Mouse (Mus musculus): ENCODE results near the gene Acat2. TPM values are rescaled to one million over a fixed set of nuclear protein-coding genes. Genes with fewer than 3 reads are reported as not detected.

Gene Acat2
- polyA plus RNA-seq, 1 experiment from 2014 or later, result 98.2 TPM

DNA sequence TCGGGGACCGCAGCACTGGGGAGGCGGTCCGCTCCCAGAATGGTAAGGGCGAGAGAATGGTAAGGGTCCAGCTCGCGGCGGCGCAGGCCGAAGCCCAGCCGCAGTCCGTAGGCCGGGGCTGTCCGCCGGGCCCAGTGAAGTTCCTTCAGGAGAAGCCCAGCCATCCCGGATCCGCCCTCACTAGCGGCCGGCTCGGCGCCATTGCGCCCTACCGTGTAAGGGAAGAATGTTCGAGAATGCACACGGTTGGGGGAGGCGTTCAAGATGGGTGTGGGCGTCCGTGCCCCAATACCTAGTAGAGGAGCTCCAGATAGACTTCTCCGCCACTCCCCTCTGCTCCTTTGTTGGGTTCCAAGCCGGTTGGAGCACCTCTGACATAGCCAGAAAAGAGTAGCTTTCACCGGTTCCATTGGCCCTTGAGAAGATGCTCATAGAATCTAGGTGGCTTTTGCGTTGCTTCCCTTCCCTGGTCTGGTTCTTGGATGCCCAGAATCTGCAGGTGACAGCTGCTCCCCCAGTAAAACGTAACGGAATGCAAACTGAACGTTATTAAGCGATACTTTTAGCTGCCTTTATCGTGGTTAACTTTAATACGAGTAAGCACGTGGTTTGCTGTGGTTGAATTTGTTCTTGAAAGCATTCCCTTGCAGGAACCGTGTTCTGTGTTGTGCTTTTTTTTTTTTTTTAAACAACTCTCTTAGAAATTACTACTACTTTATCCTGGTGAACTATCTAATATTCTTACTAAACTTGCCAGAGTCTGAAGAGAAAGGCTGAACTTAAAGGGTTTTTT, 43.8 kb downstream of the Acat2 start:
- Histone ChIP-seq H3K27me3 (ENCODE audit: insufficient read depth, low read length) (no peaks in the 10 kb centered on the region), H3K4me2 (peak overlapping the region; percentile 68), H3K36me3 (ENCODE audit: insufficient read depth) (peaks cover 57% of the 10 kb centered on the region), H3K9ac (peak overlapping the region; percentile 99), H3K27ac (ENCODE audit: low read depth) (peak overlapping the region; percentile 92), H3K4me1 (ENCODE audit: insufficient read depth) (no peaks in the 10 kb centered on the region; the same call in 1 of the 2 replicates), H3K9me3 (ENCODE audit: low read depth, low read length) (no peaks in the 10 kb centered on the region), H3K4me3 (ENCODE audit: low read depth, low read length) (peak overlapping the region; percentile 93)
- DNase-seq (peak; percentile 61), ATAC-seq (ENCODE audit: insufficient read depth) (peak; percentile 57)
- no peak for TF ChIP-seq CTCF (IDR thresholded peaks at IDR 0.05; ENCODE audit: low read depth)
- under 1% methylated on average over 40 of the region's 40 CpGs for WGBS

DNA sequence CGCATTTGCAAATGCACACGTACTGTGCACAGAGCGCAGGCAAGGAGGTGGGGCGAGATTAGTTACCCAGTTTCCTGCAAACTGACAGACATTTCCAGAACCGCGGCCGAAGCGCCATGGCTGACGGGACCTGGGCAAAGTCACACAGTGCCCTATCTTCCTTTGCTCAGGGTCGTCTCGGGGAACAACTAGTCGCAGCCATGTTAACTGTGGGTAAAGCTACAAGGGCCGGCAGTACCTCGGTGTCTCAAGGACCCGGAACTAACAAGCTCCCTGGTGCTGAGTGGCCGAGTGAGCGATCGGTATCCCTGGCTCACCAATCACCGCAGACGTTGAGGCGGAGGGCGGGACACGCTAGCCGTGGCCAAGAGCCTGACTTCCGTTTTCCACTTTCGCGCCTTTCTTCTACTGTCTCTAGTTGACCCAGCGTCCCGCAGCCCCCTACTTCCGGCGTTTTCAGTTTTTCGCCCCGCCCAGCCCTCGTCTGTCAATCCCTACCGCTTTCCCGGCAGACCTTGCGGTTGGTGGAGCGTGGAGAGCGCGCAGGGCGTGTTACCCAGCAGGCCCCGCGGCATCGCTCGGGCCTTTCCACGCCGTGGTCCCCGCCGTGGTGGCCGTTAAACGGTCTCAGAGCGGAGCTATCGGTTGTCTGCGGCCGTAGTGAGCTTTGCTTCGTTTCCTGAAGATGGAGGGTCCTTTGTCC, 44.5 kb downstream of the Acat2 start, which contains the start of gene Mrpl18:
Mrpl18 (minus strand) TSS at position 465 of the 703 bp plus-strand sequence.
- WGBS, result under 1% methylated on average over 56 of the region's 56 CpGs
- Histone ChIP-seq H3K27ac (ENCODE audit: low read depth) (peak within 1 kb of the TSS; percentile 92), H3K9ac (peak within 1 kb of the TSS; percentile 99), H3K9me3 (ENCODE audit: low read depth, low read length) (no peaks in the 10 kb centered on the region), H3K27me3 (ENCODE audit: insufficient read depth, low read length) (no peaks in the 10 kb centered on the region), H3K4me2 (peak within 1 kb of the TSS; percentile 68), H3K36me3 (ENCODE audit: insufficient read depth) (peaks cover 57% of the 10 kb centered on the region), H3K4me3 (ENCODE audit: low read depth, low read length) (peak within 1 kb of the TSS; percentile 93), H3K4me1 (ENCODE audit: insufficient read depth) (no peaks in the 10 kb centered on the region; the same call in 1 of the 2 replicates)
- no peak for TF ChIP-seq CTCF (IDR thresholded peaks at IDR 0.05; ENCODE audit: low read depth)
- DNase-seq, result peak; percentile 100
- peak; percentile 99 for ATAC-seq (ENCODE audit: insufficient read depth)

DNA sequence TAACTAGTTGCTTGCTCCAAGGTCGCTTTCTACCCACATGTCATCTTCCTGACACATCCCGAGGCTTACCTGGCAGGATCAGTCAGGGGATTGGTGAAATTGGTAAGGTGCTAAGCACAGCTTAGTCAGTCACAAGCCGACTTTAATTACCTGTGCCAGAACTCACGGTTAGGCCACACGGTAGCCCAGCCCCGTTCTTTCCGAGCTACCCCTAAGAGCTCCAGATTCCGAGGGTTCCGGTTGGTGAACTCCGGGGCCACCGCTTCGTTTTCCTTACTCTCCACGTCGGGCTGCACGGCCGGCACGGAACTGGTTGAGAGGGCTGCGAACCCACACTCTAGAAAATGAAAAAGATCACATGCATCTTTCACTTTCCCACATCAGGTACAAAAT, 45.1 kb downstream of the Acat2 start, which contains the start of gene Tcp1:
Tcp1 (plus strand) TSS at position 214 of the 393 bp plus-strand sequence.
- H3K4me1 ChIP-seq (ENCODE audit: insufficient read depth), result no peaks in the 10 kb centered on the region; the same call in 1 of the 2 replicates
- no peak for DNase-seq
- H3K9me3 ChIP-seq (ENCODE audit: low read depth, low read length), result no peaks in the 10 kb centered on the region
- under 1% methylated on average over 18 of the region's 18 CpGs for WGBS
- peak within 1 kb of the TSS; percentile 92 for H3K27ac ChIP-seq (ENCODE audit: low read depth)
- peak within 1 kb of the TSS; percentile 99 for H3K9ac ChIP-seq
- TF ChIP-seq CTCF (IDR thresholded peaks at IDR 0.05; ENCODE audit: low read depth), result no peak
- peaks cover 57% of the 10 kb centered on the region for H3K36me3 ChIP-seq (ENCODE audit: insufficient read depth)
- peak within 1 kb of the TSS; percentile 68 for H3K4me2 ChIP-seq
- ATAC-seq (ENCODE audit: insufficient read depth), result 0 out of 2 replicates have a peak, but pooled peaks have one; percentile 2
- H3K4me3 ChIP-seq (ENCODE audit: low read depth, low read length), result peak within 1 kb of the TSS; percentile 93
- no peaks in the 10 kb centered on the region for H3K27me3 ChIP-seq (ENCODE audit: insufficient read depth, low read length)

DNA sequence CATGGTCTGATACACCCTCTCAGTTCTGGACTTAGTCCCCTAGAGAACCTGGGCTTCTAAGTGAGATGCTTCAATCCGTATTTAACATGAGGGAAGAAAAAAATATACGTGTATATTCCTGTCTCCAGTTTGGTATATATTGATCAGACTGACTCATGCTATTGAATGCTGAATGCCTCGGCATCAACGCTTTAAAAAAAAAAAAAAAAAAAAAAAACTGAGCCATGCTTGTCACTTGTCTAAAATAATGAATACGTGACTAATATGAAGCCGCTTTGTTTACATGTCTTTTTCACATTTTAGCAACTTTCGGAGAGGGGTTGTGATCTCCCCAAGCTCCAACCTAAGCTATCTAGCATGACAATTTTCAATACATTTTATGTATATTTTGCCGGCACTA, 50.2 kb downstream of the Acat2 start:
- no peak for TF ChIP-seq CTCF (IDR thresholded peaks at IDR 0.05; ENCODE audit: low read depth)
- H3K36me3 ChIP-seq (ENCODE audit: insufficient read depth), result peaks cover 36% of the 10 kb centered on the region
- no peak overlapping the region for H3K4me3 ChIP-seq (ENCODE audit: low read depth, low read length)
- no peak overlapping the region for H3K27ac ChIP-seq (ENCODE audit: low read depth)
- DNase-seq (no peak), ATAC-seq (ENCODE audit: insufficient read depth) (no peak)
- H3K4me1 ChIP-seq (ENCODE audit: insufficient read depth), result no peaks in the 10 kb centered on the region
- H3K27me3 ChIP-seq (ENCODE audit: insufficient read depth, low read length), result no peaks in the 10 kb centered on the region
- H3K4me2 ChIP-seq, result no peak overlapping the region
- WGBS, result 80% methylated on average over 8 of the region's 8 CpGs
- H3K9ac ChIP-seq, result no peak overlapping the region
- no peaks in the 10 kb centered on the region for H3K9me3 ChIP-seq (ENCODE audit: low read depth, low read length)

DNA sequence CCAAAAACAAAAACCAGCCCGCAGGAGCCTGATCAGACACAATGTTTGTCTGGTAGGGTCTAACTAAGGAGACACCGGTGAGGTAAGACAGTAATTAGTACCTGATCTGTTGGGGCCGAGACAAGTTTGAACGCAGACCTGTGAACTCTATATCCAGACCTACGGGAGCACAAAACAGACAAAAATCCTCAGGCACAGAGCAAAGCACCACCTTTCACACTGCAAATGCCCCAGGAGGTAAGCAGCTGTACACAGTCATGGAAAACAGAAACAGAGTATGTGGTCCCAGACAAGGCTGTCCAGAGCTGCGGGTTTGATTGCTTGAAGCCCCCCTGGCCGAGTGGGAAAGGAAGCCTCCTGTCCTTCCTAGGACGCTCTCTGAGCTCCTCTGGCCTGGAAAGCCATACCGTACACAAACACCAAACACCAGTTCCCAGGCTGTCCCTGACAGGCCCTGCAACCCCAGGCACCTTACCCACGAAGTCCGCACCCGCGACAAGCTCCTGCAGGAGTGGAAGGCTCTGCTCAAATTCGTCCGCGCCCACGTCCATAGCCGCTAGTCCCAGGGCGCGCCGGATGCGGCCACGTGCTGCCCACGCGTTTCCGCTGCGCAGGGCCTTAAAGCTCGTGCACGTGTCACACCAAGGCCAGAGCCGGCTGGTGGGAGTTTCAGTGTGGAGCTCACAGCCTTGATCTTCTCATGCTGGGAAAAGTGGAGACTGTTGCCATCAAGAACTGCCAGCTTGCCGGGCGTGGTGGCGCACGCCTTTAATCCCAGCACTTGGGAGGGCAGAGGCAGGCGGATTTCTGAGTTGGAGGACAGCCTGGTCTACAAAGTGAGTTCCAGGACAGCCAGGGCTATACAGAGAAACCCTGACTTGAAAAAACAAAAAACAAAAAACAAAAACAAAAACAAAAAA, 50.9 kb downstream of the Acat2 start, which contains the start of gene Pnldc1:
Pnldc1 (minus strand) TSS at position 870 of the 920 bp plus-strand sequence.
- H3K27ac ChIP-seq (ENCODE audit: low read depth), result no peak within 1 kb of the TSS
- H3K9ac ChIP-seq, result no peak within 1 kb of the TSS
- ATAC-seq (ENCODE audit: insufficient read depth), result no peak
- H3K27me3 ChIP-seq (ENCODE audit: insufficient read depth, low read length), result no peaks in the 10 kb centered on the region
- no peak within 1 kb of the TSS for H3K4me3 ChIP-seq (ENCODE audit: low read depth, low read length)
- no peak for DNase-seq
- no peaks in the 10 kb centered on the region for H3K9me3 ChIP-seq (ENCODE audit: low read depth, low read length)
- 75% methylated on average over 35 of the region's 35 CpGs for WGBS
- H3K36me3 ChIP-seq (ENCODE audit: insufficient read depth), result peaks cover 36% of the 10 kb centered on the region
- no peak for TF ChIP-seq CTCF (IDR thresholded peaks at IDR 0.05; ENCODE audit: low read depth)
- no peak within 1 kb of the TSS for H3K4me2 ChIP-seq
- H3K4me1 ChIP-seq (ENCODE audit: insufficient read depth), result no peaks in the 10 kb centered on the region

DNA sequence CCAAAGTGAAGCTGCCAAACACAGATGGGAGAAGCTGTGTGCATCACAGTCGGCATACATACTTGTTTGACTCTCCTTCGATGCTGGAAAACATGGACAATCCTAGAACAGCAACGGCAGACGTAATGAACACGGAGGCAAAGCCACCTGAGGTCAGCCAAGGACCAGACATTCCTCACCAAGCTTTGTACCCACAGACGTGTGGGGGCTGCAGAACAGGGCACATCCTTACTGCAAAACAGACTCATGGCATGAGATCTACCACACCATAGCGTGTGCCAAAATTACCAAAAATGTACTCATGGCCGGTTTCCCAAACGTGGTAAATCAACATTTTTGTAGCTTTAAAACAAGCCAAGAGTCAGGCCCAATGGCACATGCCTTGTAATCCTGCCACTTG, 54.1 kb downstream of the Acat2 start:
- ATAC-seq (ENCODE audit: insufficient read depth) (no peak), DNase-seq (no peak)
- H3K4me2 ChIP-seq, result no peak overlapping the region
- WGBS, result 90% methylated on average over 9 of the region's 9 CpGs
- no peak overlapping the region for H3K4me3 ChIP-seq (ENCODE audit: low read depth, low read length)
- no peaks in the 10 kb centered on the region for H3K4me1 ChIP-seq (ENCODE audit: insufficient read depth)
- H3K27ac ChIP-seq (ENCODE audit: low read depth), result no peak overlapping the region
- no peak overlapping the region for H3K9ac ChIP-seq
- TF ChIP-seq CTCF (IDR thresholded peaks at IDR 0.05; ENCODE audit: low read depth), result no peak
- no peaks in the 10 kb centered on the region for H3K9me3 ChIP-seq (ENCODE audit: low read depth, low read length)
- peaks cover 19% of the 10 kb centered on the region for H3K36me3 ChIP-seq (ENCODE audit: insufficient read depth)
- no peaks in the 10 kb centered on the region for H3K27me3 ChIP-seq (ENCODE audit: insufficient read depth, low read length)
